Mouse (Mus musculus) macrophage (primary cell): ENCODE measurements around the gene Aqp5. TPM values are rescaled to one million over a fixed set of nuclear protein-coding genes. Genes with fewer than 3 reads are reported as not detected.

ENCODE experiments used
- H3K27ac ChIP-seq: fragments of 350-480 bp; formaldehyde crosslinking; 2 replicates; pipeline ENCODE4 v1.9.0; 2021
- H3K36me3 ChIP-seq: fragments of 350-480 bp; formaldehyde crosslinking; 2 replicates; pipeline ENCODE4 v1.9.0; 2021; ENCODE audit errors: inconsistent target
- H3K4me3 ChIP-seq: fragments of 350-480 bp; formaldehyde crosslinking; 2 replicates; pipeline ENCODE4 v1.9.0; 2021; ENCODE audit errors: inconsistent target
- H3K79me2 ChIP-seq: fragments of 350-480 bp; formaldehyde crosslinking; 2 replicates; pipeline ENCODE4 v1.9.0; 2021; ENCODE audit errors: inconsistent target
- WGBS: methylation state at CpG from one replicate; pipeline ENCODE4 v1.1.7; 2026; ENCODE audit warnings: inconsistent platforms; ENCODE audit not compliant: missing documents; 5-methylcytosine and 5-hydroxymethylcytosine counted together
- polyA plus RNA-seq: library from polyadenylated mRNA; stranded (reverse); fragments of 250-400 nt; gene quantifications from 3 replicates; pipeline ENCODE4 v1.2.4, GENCODE M21; 2018; ENCODE audit warnings: inconsistent platforms

The Aqp5 gene
- polyA plus RNA-seq, 1 experiment from 2014 or later, result not detected

DNA sequence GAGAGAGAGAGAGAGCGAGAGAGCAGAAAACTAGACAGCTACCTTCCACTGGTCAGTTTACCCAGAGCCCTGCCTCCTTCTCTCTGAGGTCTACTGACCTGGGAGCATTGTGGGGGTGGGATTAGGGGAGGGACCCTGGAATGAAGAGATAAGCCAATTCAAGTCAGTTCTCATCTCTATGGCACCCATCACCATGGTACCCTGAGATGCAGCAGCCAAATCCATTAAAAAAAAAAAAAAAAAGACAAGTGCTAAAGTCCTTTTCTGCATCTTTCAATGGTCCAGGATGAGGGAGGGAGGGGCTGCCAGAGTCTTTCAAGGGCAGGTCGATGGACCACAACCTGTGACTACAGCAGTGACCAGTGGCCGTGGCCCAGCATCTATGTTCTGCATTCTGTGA, 15.0 kb downstream of the Aqp5 start:
- Histone ChIP-seq H3K79me2 (no peaks in the 10 kb centered on the region), H3K36me3 (no peaks in the 10 kb centered on the region), H3K27ac (no peak overlapping the region), H3K4me3 (no peak overlapping the region)
- 88% methylated on average over 3 of the region's 3 CpGs for WGBS

DNA sequence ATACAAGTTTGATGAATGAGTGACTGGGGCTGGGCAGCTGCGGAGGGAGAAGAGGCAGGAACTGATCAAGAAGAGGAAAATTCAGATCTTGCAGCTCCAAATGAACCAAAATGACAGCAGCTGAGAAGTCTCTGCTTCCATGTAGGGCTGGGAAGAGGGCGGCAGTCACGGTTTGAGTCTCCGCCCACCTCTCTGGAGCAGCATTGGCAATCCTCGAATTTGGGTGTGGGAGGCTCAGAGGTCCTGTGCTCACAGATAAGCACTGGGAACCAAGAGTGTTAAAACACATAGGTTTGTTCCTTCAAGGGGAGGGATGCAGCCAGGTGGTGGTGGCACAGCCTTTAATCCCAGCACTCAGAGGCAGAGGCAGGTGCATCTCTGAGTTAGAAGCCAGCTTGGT, 15.9 kb downstream of the Aqp5 start:
- Histone ChIP-seq H3K36me3 (no peaks in the 10 kb centered on the region), H3K27ac (no peak overlapping the region), H3K79me2 (no peaks in the 10 kb centered on the region), H3K4me3 (no peak overlapping the region)
- WGBS, result 51% methylated on average over 5 of the region's 5 CpGs

DNA sequence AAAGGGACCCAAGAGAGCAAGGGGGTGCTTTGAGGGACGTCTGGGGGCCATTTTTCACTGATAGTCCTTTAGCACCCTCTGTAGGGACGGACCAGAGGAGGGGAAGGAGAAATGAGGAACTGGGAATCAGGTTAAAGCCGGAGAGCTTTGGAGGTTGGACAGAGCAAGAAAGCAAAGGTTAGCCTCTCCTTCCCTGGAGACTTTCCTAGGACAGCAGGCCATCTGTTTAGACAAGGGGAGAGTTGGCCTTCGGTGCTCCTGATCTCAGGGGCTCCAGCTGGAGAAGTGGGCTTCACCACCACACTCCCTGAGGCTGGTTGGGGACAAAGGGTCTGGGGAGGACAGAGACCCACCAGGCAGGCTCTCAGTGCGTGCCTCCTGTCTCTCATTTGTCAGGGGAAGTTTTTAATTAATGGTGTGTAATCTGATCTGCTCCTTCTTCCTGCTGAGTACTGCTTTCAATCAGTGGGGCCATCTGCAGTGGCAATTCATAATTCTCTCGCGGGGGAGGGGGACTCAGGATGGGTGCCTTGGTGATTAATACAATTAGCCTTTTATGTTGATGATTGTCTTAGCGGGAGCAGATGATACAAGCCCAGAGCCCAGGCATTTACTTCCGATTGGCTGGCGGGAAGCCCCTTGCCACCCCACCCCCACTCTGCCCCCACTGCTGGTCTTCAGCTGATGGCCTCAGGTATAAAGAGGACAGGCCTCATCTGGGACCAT, 17.0 kb downstream of the Aqp5 start:
- Histone ChIP-seq H3K4me3 (no peak overlapping the region), H3K36me3 (no peaks in the 10 kb centered on the region), H3K79me2 (no peaks in the 10 kb centered on the region), H3K27ac (no peak overlapping the region)
- 47% methylated on average over 10 of the region's 10 CpGs for WGBS

DNA sequence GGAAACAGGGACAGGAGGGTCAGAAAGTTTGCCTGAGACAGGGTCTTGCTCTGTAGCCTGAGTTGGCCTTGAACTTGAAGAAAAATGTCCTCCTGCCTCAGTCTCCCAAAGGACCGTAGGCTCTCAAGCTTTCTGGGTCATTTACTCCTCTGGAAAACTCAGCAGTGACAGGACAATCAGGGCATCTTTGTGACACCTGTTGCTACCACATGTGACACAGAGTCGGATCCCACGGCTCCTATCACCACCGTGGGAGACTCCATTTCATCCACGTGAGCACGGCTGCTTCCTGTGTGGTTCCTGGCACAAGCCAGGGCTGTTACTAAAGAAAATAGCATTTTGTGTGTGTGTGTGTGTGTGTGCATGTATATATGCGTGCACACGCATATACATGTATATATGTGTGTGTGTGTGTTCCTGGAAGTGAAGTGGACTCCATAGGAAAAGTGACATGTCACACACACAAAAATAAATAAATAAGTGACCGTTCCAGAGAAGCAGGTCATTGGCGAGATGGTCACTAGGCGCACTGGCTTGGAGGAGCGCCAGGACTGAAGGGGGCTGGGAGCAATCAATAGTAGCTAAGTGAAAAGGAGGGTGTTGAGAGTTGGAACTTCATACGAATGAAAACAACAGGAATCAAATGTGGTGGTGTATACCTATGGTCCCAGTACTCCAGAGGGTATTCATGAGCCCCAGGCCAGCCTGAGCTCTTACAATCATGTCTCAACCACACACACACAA, 18.0 kb downstream of the Aqp5 start:
- H3K79me2 ChIP-seq, result no peaks in the 10 kb centered on the region
- 84% methylated on average over 13 of the region's 13 CpGs for WGBS
- H3K4me3 ChIP-seq, result no peak overlapping the region
- H3K27ac ChIP-seq, result no peak overlapping the region
- H3K36me3 ChIP-seq, result no peaks in the 10 kb centered on the region

DNA sequence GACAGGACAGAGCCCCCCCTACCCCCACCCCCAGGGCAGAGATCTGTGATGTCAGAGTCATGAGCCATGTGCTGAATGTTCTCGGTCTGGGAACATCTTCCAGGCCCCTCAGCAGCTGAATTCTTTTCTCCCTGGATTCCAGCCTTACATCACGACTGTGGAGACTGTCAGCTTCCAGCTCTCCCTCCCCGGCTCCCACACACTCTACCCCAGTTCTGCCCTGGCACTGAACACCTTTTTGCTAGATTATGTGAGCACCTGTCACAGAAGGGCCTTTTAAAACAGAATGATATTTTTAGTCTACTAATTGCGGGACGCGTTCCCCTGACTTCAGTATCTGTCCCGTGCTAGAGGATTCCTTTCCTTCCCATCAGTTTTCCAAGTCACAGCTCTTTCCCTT, 21.0 kb downstream of the Aqp5 start:
- no peaks in the 10 kb centered on the region for H3K36me3 ChIP-seq
- H3K27ac ChIP-seq, result no peak overlapping the region
- no peak overlapping the region for H3K4me3 ChIP-seq
- H3K79me2 ChIP-seq, result no peaks in the 10 kb centered on the region
- 93% methylated on average over 7 of the region's 7 CpGs for WGBS

DNA sequence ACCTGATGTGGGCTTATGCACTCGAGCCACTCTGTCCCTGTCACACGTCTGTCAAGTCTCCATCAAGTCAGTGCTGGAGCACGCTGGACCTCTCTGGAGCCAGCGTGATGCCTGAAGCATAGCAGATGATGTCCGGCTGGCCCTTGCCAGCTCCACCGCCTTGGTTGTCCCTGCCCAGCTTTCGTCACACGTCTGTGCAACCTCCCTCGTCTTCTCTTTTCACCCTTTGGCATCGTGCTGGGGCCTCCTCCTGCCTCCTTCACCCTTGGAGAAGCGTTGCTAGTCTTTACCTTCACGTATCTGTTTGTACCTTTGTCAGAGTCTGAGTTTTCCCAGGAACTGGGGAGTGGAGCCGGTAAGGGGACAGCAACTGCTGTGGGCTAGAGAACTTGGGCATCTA, 23.7 kb downstream of the Aqp5 start:
- Histone ChIP-seq H3K27ac (no peak overlapping the region), H3K36me3 (no peaks in the 10 kb centered on the region), H3K79me2 (no peaks in the 10 kb centered on the region), H3K4me3 (no peak overlapping the region)
- WGBS, result 84% methylated on average over 13 of the region's 13 CpGs

DNA sequence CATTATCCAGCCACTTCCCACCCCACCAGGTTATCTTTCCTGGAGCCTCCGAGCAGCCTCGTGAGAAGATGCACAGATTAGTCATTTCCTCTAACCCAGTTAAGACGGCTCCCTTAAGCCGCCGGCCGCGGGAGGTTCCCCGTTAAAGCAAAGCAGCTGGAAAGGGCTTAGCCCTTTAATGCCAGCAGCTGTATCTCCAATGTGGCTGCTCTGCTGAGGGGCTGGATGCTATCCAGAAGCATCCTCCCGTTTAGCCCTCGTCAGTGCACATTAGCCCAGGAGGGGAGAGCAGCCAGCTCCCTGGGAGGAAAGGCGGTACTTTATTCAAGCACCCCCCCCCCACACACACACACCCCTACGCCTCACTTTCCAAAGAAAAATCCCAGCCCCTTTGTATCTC, 24.2 kb downstream of the Aqp5 start:
- Histone ChIP-seq H3K4me3 (no peak overlapping the region), H3K36me3 (no peaks in the 10 kb centered on the region)
- 31% methylated on average over 11 of the region's 12 CpGs for WGBS

DNA sequence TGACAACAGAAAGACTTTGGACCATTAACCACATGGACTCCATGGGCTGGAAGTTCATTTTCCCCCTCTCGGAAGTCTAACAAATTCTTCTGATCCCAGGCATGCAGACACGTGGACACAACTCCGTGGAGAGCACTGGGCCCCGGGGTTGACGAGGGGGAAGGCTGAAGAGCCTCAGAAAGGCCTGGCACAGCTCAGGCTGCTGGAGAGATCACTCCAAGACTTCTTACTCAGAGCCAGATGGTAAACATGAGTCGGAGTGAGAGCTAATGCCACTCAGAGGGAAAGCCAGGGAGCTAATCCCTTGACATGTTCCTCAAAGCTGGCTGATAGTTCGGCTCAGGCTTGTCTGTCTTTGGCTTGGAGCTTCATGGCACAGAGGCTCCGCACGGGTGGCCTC, 24.7 kb downstream of the Aqp5 start:
- WGBS, result 80% methylated on average over 9 of the region's 9 CpGs
- Histone ChIP-seq H3K79me2 (no peaks in the 10 kb centered on the region), H3K36me3 (no peaks in the 10 kb centered on the region), H3K27ac (no peak overlapping the region), H3K4me3 (no peak overlapping the region)

More for the DNA sequence above, 24.2 kb downstream of the Aqp5 start:
- no peaks in the 10 kb centered on the region for H3K79me2 ChIP-seq
- no peak overlapping the region for H3K27ac ChIP-seq

DNA sequence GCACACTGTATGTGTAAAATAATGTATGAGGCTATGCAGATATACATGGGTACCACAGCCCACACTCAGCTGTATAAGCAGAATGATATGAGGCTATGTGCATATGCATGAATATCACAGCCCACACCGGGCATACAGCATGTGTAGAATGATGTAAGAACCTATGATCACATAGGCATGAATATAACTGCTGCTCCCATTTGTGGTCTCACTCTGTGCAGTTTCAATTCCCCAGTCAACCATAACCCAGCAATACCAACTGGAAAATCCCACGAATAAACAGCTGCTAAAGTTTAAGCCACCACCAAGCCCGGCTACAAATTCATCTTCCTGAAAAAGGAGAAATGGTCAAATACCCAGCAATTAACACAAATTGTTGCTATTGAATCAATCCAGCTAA, 28.0 kb downstream of the Aqp5 start:
- H3K4me3 ChIP-seq, result no peak overlapping the region
- no peak overlapping the region for H3K27ac ChIP-seq
- 22% methylated on average over 2 of the region's 3 CpGs for WGBS
- no peaks in the 10 kb centered on the region for H3K36me3 ChIP-seq
- H3K79me2 ChIP-seq, result no peaks in the 10 kb centered on the region

DNA sequence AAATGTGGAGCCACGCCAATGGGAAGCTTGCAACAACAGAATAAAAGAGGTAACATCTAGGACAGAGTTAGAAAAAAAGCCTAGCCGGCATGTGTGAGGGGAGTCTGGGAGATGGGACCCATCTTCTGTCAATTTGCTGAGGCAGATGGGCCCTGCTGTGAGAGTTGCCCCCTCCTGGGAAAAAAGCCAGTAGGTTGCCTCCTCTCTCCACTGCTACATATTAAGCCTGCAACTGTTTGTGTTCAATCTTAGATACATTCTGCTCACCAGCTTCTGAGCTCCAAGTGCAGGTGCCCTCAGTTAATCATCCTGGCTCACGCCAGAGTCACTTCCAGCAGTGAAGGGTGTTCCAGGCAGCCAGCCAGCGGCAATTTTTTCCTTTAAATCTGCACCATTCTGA, 29.2 kb downstream of the Aqp5 start:
- Histone ChIP-seq H3K27ac (no peak overlapping the region), H3K36me3 (no peaks in the 10 kb centered on the region), H3K79me2 (no peaks in the 10 kb centered on the region), H3K4me3 (no peak overlapping the region)
- 100% methylated on average over 4 of the region's 4 CpGs for WGBS

DNA sequence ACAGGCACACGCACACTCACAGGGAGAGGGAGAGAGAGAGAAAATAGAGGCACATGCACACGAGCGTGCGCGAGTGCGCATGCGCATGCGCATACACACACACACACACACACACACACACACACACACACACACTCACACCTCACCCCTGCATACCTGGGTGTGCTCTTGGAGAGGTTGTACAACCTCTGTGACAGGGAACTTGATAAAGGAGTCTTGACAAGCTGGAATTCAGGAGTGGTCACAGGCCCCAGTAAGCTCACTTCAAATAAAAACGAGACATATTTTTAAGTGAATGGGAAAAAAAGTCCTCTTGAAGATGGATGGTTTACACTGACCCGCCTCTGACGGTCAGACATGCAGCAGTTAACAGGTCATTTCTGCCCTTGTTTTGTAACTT, 31.5 kb downstream of the Aqp5 start:
- H3K36me3 ChIP-seq, result peaks cover 8% of the 10 kb centered on the region; the same call in 1 of the 2 replicates
- 70% methylated on average over 3 of the region's 11 CpGs for WGBS

DNA sequence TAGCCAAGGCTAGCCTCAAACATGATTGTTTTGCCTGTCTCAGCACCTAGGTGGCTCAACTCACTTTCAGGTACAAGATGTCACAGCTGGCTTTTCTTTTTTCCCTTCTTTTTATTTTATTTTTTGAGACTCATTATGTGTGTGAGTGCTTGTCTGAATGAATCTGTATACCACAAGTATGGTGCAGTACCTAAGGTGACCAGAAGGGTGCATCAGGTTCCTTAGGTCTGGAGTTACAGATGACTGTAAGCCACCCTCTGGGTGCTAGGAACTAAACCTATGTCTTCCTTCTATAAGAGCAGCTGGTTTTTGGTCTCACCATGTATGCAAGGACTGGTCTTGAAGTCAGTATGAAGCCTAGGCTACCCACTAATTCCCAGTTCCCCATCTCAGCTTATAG, 41.0 kb downstream of the Aqp5 start:
- Histone ChIP-seq H3K36me3 (peaks cover 3% of the 10 kb centered on the region; the same call in 1 of the 2 replicates), H3K79me2 (no peaks in the 10 kb centered on the region), H3K4me3 (no peak overlapping the region), H3K27ac (no peak overlapping the region)

More for the DNA sequence above, 31.5 kb downstream of the Aqp5 start:
- H3K27ac ChIP-seq, result no peak overlapping the region
- no peak overlapping the region for H3K4me3 ChIP-seq
- no peaks in the 10 kb centered on the region for H3K79me2 ChIP-seq

DNA sequence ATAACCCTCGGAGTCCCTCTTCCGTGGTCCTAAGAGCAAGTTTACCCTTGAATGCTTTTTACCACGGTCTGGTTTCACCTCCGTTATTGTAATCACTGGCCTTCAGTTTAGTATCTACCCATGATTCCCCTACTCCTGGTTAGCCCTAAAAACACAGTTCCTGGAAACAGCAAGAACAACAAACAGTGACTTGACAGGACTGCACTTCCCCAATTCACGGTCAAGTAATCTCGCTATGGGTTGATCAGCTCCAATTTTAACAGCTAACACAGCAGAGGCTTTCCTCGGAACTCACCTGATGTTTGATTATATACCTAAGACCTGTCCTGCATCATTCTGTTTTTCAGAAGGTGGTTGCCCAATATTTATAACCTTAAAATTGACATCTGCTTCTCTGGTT, 44.1 kb downstream of the Aqp5 start:
- no peaks in the 10 kb centered on the region for H3K36me3 ChIP-seq
- 29% methylated on average over 7 of the region's 7 CpGs for WGBS
- no peak overlapping the region for H3K4me3 ChIP-seq
- no peak overlapping the region for H3K27ac ChIP-seq
- H3K79me2 ChIP-seq, result no peaks in the 10 kb centered on the region

DNA sequence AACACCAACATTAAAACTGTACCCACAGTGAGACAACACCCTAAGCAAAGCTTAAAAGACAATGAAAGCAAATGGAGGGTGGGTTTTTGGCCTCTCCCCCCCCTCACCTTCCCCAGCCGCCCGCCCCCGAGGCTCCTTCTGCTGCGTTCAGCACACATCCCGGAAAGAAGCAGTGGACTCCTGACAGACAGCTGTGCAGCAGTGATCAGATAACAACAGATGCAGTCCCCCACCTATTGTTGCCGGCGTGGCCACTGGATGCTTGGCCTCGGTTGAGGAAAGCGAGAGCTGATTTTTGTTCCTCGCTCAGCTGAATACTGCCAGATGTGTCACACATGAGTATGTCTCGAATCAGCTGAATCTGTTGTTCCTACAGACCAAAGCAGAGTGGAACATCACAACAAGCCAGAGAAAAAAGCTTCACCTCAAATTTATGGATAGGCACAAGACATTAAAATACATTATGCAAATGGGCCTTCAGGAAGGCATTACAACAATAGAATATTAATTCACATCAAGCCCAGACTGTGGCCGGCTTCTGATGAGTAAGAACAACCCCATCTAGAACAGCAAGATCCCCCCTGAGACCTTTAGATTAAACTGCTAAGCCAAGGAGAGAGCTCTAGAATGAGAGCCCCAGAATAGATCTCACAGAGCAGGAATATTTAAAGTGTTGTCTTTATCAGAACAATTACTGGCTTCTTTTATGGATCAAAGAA, 47.0 kb downstream of the Aqp5 start:
- 96% methylated on average over 12 of the region's 12 CpGs for WGBS
- no peaks in the 10 kb centered on the region for H3K36me3 ChIP-seq
- H3K27ac ChIP-seq, result no peak overlapping the region
- H3K4me3 ChIP-seq, result no peak overlapping the region
- H3K79me2 ChIP-seq, result peaks cover 25% of the 10 kb centered on the region

DNA sequence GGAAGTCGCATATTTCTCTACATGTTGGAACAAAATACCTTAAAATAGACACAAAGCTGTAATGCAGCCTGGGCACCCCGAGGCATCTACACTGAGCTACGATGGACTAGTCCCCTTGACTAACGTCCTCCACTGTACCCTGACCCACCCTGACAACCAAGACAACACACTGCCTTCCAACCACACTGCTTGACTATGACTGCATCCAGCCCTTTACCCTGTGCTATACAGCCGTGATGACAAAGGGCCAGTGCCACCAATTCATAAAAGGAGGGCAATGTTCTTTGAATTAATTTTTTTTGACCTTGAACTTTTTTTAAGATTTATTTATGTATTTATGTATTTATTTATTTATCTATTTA, 47.5 kb downstream of the Aqp5 start:
- Histone ChIP-seq H3K36me3 (no peaks in the 10 kb centered on the region), H3K4me3 (no peak overlapping the region), H3K27ac (no peak overlapping the region), H3K79me2 (peaks cover 30% of the 10 kb centered on the region)
- 99% methylated on average over 5 of the region's 5 CpGs for WGBS
